ENCODE assay signal across 7 mouse cellular contexts in the genomic region with DNA sequence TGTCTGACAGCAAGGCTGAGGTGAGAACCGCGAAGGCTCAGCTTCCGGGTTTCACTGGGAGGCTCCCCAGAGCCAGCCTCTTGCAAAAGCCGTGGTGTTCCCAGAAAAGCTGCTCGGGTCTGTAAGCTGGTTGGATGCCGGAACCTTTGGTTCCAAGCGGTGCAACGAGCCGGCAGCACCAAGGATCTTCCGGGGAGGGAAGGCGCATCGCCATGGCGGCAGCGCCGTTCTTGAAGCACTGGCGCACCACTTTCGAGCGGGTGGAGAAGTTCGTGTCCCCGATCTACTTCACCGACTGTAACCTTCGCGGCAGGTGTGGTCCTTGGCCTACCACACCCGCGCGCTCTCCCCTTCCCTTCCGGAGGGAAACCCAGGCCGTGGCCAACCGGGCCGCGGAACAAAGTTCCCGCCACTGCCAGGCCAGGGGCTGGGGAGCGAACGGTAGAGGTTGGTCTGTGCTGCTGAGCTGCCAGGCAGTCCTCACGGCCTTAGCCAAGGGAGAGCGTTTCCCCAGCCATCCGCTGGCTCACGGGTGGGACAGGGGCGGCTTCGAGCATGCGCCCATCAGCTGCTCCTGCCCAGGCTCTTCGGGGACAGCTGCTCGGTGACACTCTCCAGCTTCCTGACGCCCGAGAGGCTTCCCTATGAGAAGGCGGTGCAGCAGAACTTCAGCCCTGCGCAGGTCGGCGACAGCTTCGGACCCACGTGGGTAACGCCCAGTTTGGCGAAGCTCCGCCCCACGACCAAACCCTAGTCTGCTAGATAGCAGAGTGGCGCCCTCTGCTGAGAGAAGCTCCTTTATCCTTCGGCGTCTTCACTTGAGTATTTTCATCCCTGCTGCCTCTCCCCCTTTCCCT. TPM values are rescaled to one million over a fixed set of nuclear protein-coding genes. Genes with fewer than 3 reads are reported as not detected.
DNase-seq lines count a peak whose midpoint lies in the region; ATAC-seq lines count a peak whose summit lies in the region.

Gene Man2c1, plus strand, starts transcription at position 114 of the 857 bp plus-strand sequence.

- H3K4me1 ChIP-seq in intestine, embryonic 16.5 days (ENCODE audit: control insufficient read depth, insufficient read depth, low read length): peaks cover 7% of the 10 kb centered on the region
- H3K4me1 ChIP-seq in midbrain, embryonic 11.5 days (ENCODE audit: control insufficient read depth, insufficient read depth, low read length): peaks cover 10% of the 10 kb centered on the region

- H3K4me3 ChIP-seq in intestine, embryonic 16.5 days (ENCODE audit: low read length): peak within 1 kb of the TSS; percentile 76
- peak within 1 kb of the TSS; percentile 70 for H3K4me3 ChIP-seq in midbrain, embryonic 11.5 days (ENCODE audit: low read depth, low read length)

- no peaks in the 10 kb centered on the region for H3K27me3 ChIP-seq in intestine, embryonic 16.5 days (replicated peaks; ENCODE audit: control insufficient read depth, insufficient read depth, low read length)
- no peaks in the 10 kb centered on the region for H3K27me3 ChIP-seq in midbrain, embryonic 11.5 days (ENCODE audit: control insufficient read depth, insufficient read depth, low read length)

- H3K9ac ChIP-seq in intestine, embryonic 16.5 days (ENCODE audit: low read depth, low read length): peak within 1 kb of the TSS; percentile 83
- H3K9ac ChIP-seq in midbrain, embryonic 11.5 days (ENCODE audit: low read length): peak within 1 kb of the TSS; percentile 67

- under 1% methylated on average over 58 of the region's 58 CpGs for WGBS in intestine, embryonic 16.5 days
- under 1% methylated on average over 58 of the region's 58 CpGs for WGBS in midbrain, embryonic 11.5 days

- H3K27ac ChIP-seq in intestine, embryonic 16.5 days (ENCODE audit: low read length): peak within 1 kb of the TSS; percentile 97
- H3K27ac ChIP-seq in midbrain, embryonic 11.5 days (ENCODE audit: low read depth, low read length): peak within 1 kb of the TSS; percentile 74

- peak within 1 kb of the TSS; percentile 78 for H3K4me2 ChIP-seq in intestine, embryonic 16.5 days (ENCODE audit: low read depth, low read length)
- H3K4me2 ChIP-seq in midbrain, embryonic 11.5 days: peak within 1 kb of the TSS; percentile 76

- no peaks in the 10 kb centered on the region for H3K9me3 ChIP-seq in intestine, embryonic 16.5 days (ENCODE audit: control insufficient read depth, low read length)
- no peaks in the 10 kb centered on the region for H3K9me3 ChIP-seq in midbrain, embryonic 11.5 days (ENCODE audit: control insufficient read depth, low read length)

- peaks cover 15% of the 10 kb centered on the region; the same call in 1 of the 2 replicates for H3K36me3 ChIP-seq in intestine, embryonic 16.5 days (ENCODE audit: control insufficient read depth, insufficient read depth, low read length)
- H3K36me3 ChIP-seq in midbrain, embryonic 11.5 days (ENCODE audit: control insufficient read depth, insufficient read depth, low read length): peaks cover 11% of the 10 kb centered on the region; the same call in 1 of the 2 replicates

- intact Hi-C loops in left cerebral cortex, postnatal 36 days (cut with DNase I): loop anchor here (2.0 to 5.0 kb wide), 3 partner anchors 136 to 240 kb away; partner anchors contain the start of gene Ptpn9

- peak; percentile 92 for ATAC-seq in intestine, embryonic 16.5 days
- peak; percentile 93 for ATAC-seq in midbrain, embryonic 11.5 days (ENCODE audit: low FRiP score)

- peak; percentile 90 for DNase-seq in adrenal gland, adult 8-10 months
- peak; percentile 90 for DNase-seq in embryo, embryonic 9.5 days (ENCODE audit: extremely low spot score)
- DNase-seq in gastrocnemius, postnatal 4 days (ENCODE audit: low spot score in 2 of 2): peak; percentile 84 to 95
- DNase-seq in left cerebral cortex, postnatal 36 days (ENCODE audit: low spot score in 2 of 2): peak; percentile 94
- DNase-seq in midbrain, embryonic 11.5 days (ENCODE audit: low spot score, missing footprints): peak; percentile 99
- peak; percentile 87 for DNase-seq in skeletal muscle tissue, adult 2 months (ENCODE audit: low read depth, low spot score)

RNA-seq across cellular contexts. Expression of gene Man2c1, which starts in this region (rescaled TPM):
- total RNA-seq in adrenal gland, adult 8-10 months (2022): 100 to 1,000 TPM; 138 to 208 (median 173) TPM
- 10 to 100 TPM; 67.1 to 81.6 TPM for total RNA-seq in gastrocnemius, postnatal 4 days (2021)
- polyA plus RNA-seq in intestine, embryonic 16.5 days (2015; fragmentation: Nextera tagmentation; extraction: Ambion mirVana): 45.4 and 52.7 TPM in 2 replicates
- total RNA-seq in left cerebral cortex, postnatal 36 days (2021): 100 to 1,000 TPM; 107 to 172 TPM
- 17.5 and 18.0 TPM in 2 replicates for polyA plus RNA-seq in midbrain, embryonic 11.5 days (2014; fragmentation: Nextera tagmentation; extraction: Ambion mirVana)

Comparison
In these comparisons a context has a peak if more than half of its experiments do, and no peak if none do; other contexts are left out.
1. Peak in every context shown above with its lines: DNase-seq, ATAC-seq, H3K4me3 ChIP-seq and H3K27ac ChIP-seq.